Comparison of ENCODE assay signal across 22 mouse cellular contexts in genomic region chr15:96688784-96689318, GRCm38 (mm10). TPM values are rescaled to one million over a fixed set of nuclear protein-coding genes. Genes with fewer than 3 reads are reported as not detected.
DNase-seq lines count a peak whose midpoint lies in the region; ATAC-seq and TF ChIP-seq lines count a peak whose summit lies in the region.
"Had no signal": no experiment of that assay in that cellular context is flagged by ENCODE, and none has a peak within 500 bp of the region (broad histone marks: within the 10 kb centered on the region; RNA-seq: fewer than 3 reads in every experiment).

No protein-coding gene starts in this region.

- TF ChIP-seq RAD21 in MEL (IDR thresholded peaks at IDR 0.05; ENCODE audit: low read depth, low read length): no peak

- H3K4me1 ChIP-seq in heart, embryonic 10.5 days: peaks cover 15% of the 10 kb centered on the region
- H3K4me1 ChIP-seq in liver, adult 2 months (ENCODE audit: control insufficient read depth, insufficient read depth, low read length): no peaks in the 10 kb centered on the region
- H3K4me1 ChIP-seq in liver, embryonic 12.5 days: peaks cover 11% of the 10 kb centered on the region
- peaks cover 7 to 30% of the 10 kb centered on the region in 2 experiments for H3K4me1 ChIP-seq in MEL (ENCODE audit: control insufficient read depth in 1 of 2, insufficient read depth in 2 of 2, low read length in 2 of 2)
- H3K4me1 ChIP-seq: forebrain, embryonic 13.5 days had no signal

- TF ChIP-seq EP300 in MEL (IDR thresholded peaks at IDR 0.05; ENCODE audit: low read depth in 1 of 2, low read length in 2 of 2): no peak

- H3K27me3 ChIP-seq in heart, embryonic 10.5 days (ENCODE audit: insufficient read depth, poor library complexity, severe bottlenecking): no peaks in the 10 kb centered on the region
- H3K27me3 ChIP-seq in liver, adult 2 months (ENCODE audit: control insufficient read depth, insufficient read depth, low read length): no peaks in the 10 kb centered on the region
- no peaks in the 10 kb centered on the region for H3K27me3 ChIP-seq in liver, embryonic 12.5 days (replicated peaks)
- H3K27me3 ChIP-seq in MEL (ENCODE audit: control insufficient read depth in 1 of 2, insufficient read depth in 2 of 2, low read length in 2 of 2) (no peaks in the 10 kb centered on the region), myocyte (ENCODE audit: control insufficient read depth, insufficient read depth, insufficient read length) (no peaks in the 10 kb centered on the region)
- H3K27me3 ChIP-seq: forebrain, embryonic 13.5 days; heart, embryonic 13.5 days; hindbrain, embryonic 12.5 days; hindbrain, embryonic 15.5 days had no signal

- no peak overlapping the region for H3K27ac ChIP-seq in heart, embryonic 10.5 days
- H3K27ac ChIP-seq in liver, adult 2 months (replicated peaks; ENCODE audit: insufficient read depth, low read depth, low read length): no peak overlapping the region
- no peak overlapping the region for H3K27ac ChIP-seq in liver, embryonic 12.5 days
- H3K27ac ChIP-seq in MEL (ENCODE audit: control insufficient read depth, low read depth, low read length): no peak overlapping the region
- H3K27ac ChIP-seq: forebrain, embryonic 10.5 days; forebrain, embryonic 13.5 days; gastrocnemius, adult 2 months; heart, embryonic 13.5 days; hindbrain, embryonic 12.5 days; hindbrain, embryonic 15.5 days had no signal

- no peak for TF ChIP-seq POLR2A in liver, adult 2 months (IDR thresholded peaks at IDR 0.05; ENCODE audit: extremely low read depth, insufficient read depth, low read length)
- TF ChIP-seq POLR2A in MEL (IDR thresholded peaks at IDR 0.05; ENCODE audit: control insufficient read depth in 1 of 2, insufficient read depth in 1 of 2, low read depth in 1 of 2, low read length in 2 of 2, poor library complexity in 1 of 2) (no peak; a peak in 1 of 4 replicates), myocyte (IDR thresholded peaks at IDR 0.05; ENCODE audit: insufficient read length, low read depth) (peak; percentile 60)

- peaks cover 68% of the 10 kb centered on the region for H3K36me3 ChIP-seq in heart, embryonic 10.5 days
- peaks cover 57% of the 10 kb centered on the region for H3K36me3 ChIP-seq in liver, adult 2 months (ENCODE audit: control insufficient read depth, insufficient read depth, low read length)
- H3K36me3 ChIP-seq in liver, embryonic 12.5 days: peaks cover 67% of the 10 kb centered on the region
- H3K36me3 ChIP-seq in MEL (ENCODE audit: control insufficient read depth in 1 of 2, insufficient read depth in 2 of 2, low read length in 2 of 2) (peaks cover 59 to 63% of the 10 kb centered on the region in 2 experiments), myocyte (ENCODE audit: control insufficient read depth, insufficient read depth) (peaks cover 67% of the 10 kb centered on the region)

- no peak overlapping the region for H3K9ac ChIP-seq in liver, adult 2 months (ENCODE audit: low read depth, low read length)
- no peak overlapping the region for H3K9ac ChIP-seq in liver, embryonic 12.5 days
- H3K9ac ChIP-seq in MEL (ENCODE audit: control insufficient read depth, low read depth, low read length, poor library complexity, severe bottlenecking): no peak overlapping the region
- H3K9ac ChIP-seq: forebrain, embryonic 13.5 days; heart, embryonic 13.5 days; hindbrain, embryonic 12.5 days; hindbrain, embryonic 15.5 days had no signal

- peak; percentile 71 for DNase-seq in heart, adult 11 months
- no peak for DNase-seq in heart, embryonic 10.5 days (ENCODE audit: low spot score)
- DNase-seq in liver, adult 2 months (ENCODE audit: extremely low read depth, low read depth, low spot score): peak; percentile 30
- peak; percentile 41 for DNase-seq in MEL (ENCODE audit: low read depth, low spot score)
- DNase-seq in adrenal gland, adult 2 months: no peak
- DNase-seq: adrenal gland, adult 8-10 months; adrenal gland, postnatal 25 days; cerebellum, adult 9-10 months; gastrocnemius, adult 2 months; gastrocnemius, postnatal 14 days; heart, adult 18-20 months; heart, postnatal 14 days; kidney, adult 2 months had no signal

- 93% methylated on average over 12 of the region's 12 CpGs for WGBS in heart, embryonic 10.5 days
- WGBS in liver, adult 2 months: 60% methylated on average over 12 of the region's 12 CpGs
- WGBS in liver, embryonic 12.5 days (ENCODE audit: insufficient replicate concordance): 88% methylated on average over 12 of the region's 12 CpGs

- no peak overlapping the region for H3K4me3 ChIP-seq in heart, embryonic 10.5 days
- no peak overlapping the region for H3K4me3 ChIP-seq in liver, adult 2 months (ENCODE audit: insufficient read depth, low read depth, low read length)
- no peak overlapping the region for H3K4me3 ChIP-seq in liver, embryonic 12.5 days
- no peak overlapping the region for H3K4me3 ChIP-seq in MEL (ENCODE audit: control insufficient read depth in 1 of 2, insufficient read depth in 1 of 2, low read depth in 2 of 2, low read length in 2 of 2)
- no peak overlapping the region for H3K4me3 ChIP-seq in myocyte
- H3K4me3 ChIP-seq: forebrain, embryonic 10.5 days; forebrain, embryonic 13.5 days; gastrocnemius, adult 2 months; heart, embryonic 13.5 days; hindbrain, embryonic 12.5 days; hindbrain, embryonic 15.5 days had no signal

- no peaks in the 10 kb centered on the region for H3K79me2 ChIP-seq in liver, adult 2 months (ENCODE audit: control insufficient read depth, insufficient read depth, low read length)
- H3K79me2 ChIP-seq in MEL (ENCODE audit: control insufficient read depth, insufficient read depth, low read length, poor library complexity) (peaks cover 18% of the 10 kb centered on the region), myocyte (ENCODE audit: control insufficient read depth, insufficient read depth) (peaks cover 25% of the 10 kb centered on the region)

- no peak overlapping the region for H3K4me2 ChIP-seq in liver, embryonic 12.5 days
- H3K4me2 ChIP-seq in myocyte (ENCODE audit: low read depth): no peak overlapping the region
- H3K4me2 ChIP-seq: forebrain, embryonic 13.5 days; heart, embryonic 13.5 days; hindbrain, embryonic 12.5 days; hindbrain, embryonic 15.5 days had no signal

- no peaks in the 10 kb centered on the region for H3K9me3 ChIP-seq in heart, embryonic 10.5 days
- no peaks in the 10 kb centered on the region for H3K9me3 ChIP-seq in liver, embryonic 12.5 days (replicated peaks)
- H3K9me3 ChIP-seq in MEL (replicated peaks; ENCODE audit: insufficient read depth, low read length): no peaks in the 10 kb centered on the region
- H3K9me3 ChIP-seq: forebrain, embryonic 10.5 days; forebrain, embryonic 13.5 days; heart, embryonic 13.5 days; hindbrain, embryonic 12.5 days; hindbrain, embryonic 15.5 days had no signal

- no peak overlapping the region for H3ac ChIP-seq in myocyte (ENCODE audit: control insufficient read depth, insufficient read length)

- no peak for ATAC-seq in liver, embryonic 12.5 days
- ATAC-seq: forebrain, embryonic 13.5 days; forebrain, embryonic 16.5 days; intestine, postnatal 0 days had no signal

- no peak for TF ChIP-seq CTCF in liver, adult 2 months (IDR thresholded peaks at IDR 0.05; ENCODE audit: low read depth, low read length)
- TF ChIP-seq CTCF in MEL (IDR thresholded peaks at IDR 0.05 in 2 of 3, conservative IDR thresholded peaks at IDR 0.05 in 1 of 3; ENCODE audit: control insufficient read depth in 1 of 3, insufficient read depth in 1 of 3, low read depth in 2 of 3, low read length in 3 of 3, poor library complexity in 1 of 3, severe bottlenecking in 1 of 3): no peak

TF ChIP-seq in MEL, 35 proteins besides CTCF, POLR2A, EP300 and RAD21 (continues in another document):
- no peak for TF ChIP-seq POLR2AphosphoS5 (IDR thresholded peaks at IDR 0.05; ENCODE audit: borderline replicate concordance, low read depth, low read length)
- TF ChIP-seq USF1 (IDR thresholded peaks at IDR 0.05; ENCODE audit: low read depth, low read length): no peak
- no peak for TF ChIP-seq TBP (IDR thresholded peaks at IDR 0.05; ENCODE audit: low read depth, low read length)
- TF ChIP-seq ZNF384 (IDR thresholded peaks at IDR 0.05; ENCODE audit: low read depth, low read length): no peak
- TF ChIP-seq NRF1 (IDR thresholded peaks at IDR 0.05; ENCODE audit: insufficient read depth, low read depth, low read length, poor library complexity, severe bottlenecking): no peak
- TF ChIP-seq ZMIZ1 (IDR thresholded peaks at IDR 0.05; ENCODE audit: low read depth, low read length): peak; percentile 8; the same call in 1 of the 2 replicates

TF ChIP-seq in myocyte, 11 proteins besides CTCF, POLR2A, EP300 and RAD21:
- TF ChIP-seq REST (IDR thresholded peaks at IDR 0.05; ENCODE audit: insufficient read depth, insufficient read length) (no peak), POLR2AphosphoS2 (IDR thresholded peaks at IDR 0.05; ENCODE audit: insufficient read length, low read depth) (peak; percentile 90)

RNA-seq across cellular contexts. Expression of gene Slc38a2, which starts 10.7 kb away (rescaled TPM):
- 113 and 119 TPM in 2 replicates for polyA plus RNA-seq in heart, embryonic 10.5 days (2016; fragmentation: Nextera tagmentation; extraction: Ambion mirVana)
- total RNA-seq in liver, adult 2 months (2014; rRNA removed): 73.9 and 85.1 TPM in 2 replicates
- 22.1 and 22.5 TPM in 2 replicates for polyA plus RNA-seq in liver, adult 2 months (2012; rRNA removed)
- polyA plus RNA-seq in liver, embryonic 12.5 days (2016; fragmentation: Nextera tagmentation; extraction: Ambion mirVana): 57.6 and 62.7 TPM in 2 replicates
- 80.6 and 150 TPM in 2 replicates for total RNA-seq in MEL (2012; rRNA removed)
- polyA plus RNA-seq in MEL (2012; ENCODE audit: insufficient read depth in 1 of 2, insufficient read length in 2 of 2, low read depth in 1 of 2, low replicate concordance in 2 of 2, missing spikeins in 1 of 2) (100 to 1,000 TPM; 177 to 590 TPM), myocyte (2012; fragmentation: generic; extraction: Trizol) (95.0 TPM)
- total RNA-seq in adrenal gland, adult 2 months (2021): 100 to 1,000 TPM; 113 to 208 TPM
- polyA plus RNA-seq in adrenal gland, adult 2 months (2012; rRNA removed): 20.4 and 30.4 TPM in 2 replicates

RNA-seq across cellular contexts. Expression of gene Slc38a1, which starts 46.1 kb away (rescaled TPM):
- polyA plus RNA-seq in heart, embryonic 10.5 days (2016; fragmentation: Nextera tagmentation; extraction: Ambion mirVana): 90.5 and 96.2 TPM in 2 replicates
- 0.74 and 0.87 TPM in 2 replicates for total RNA-seq in liver, adult 2 months (2014; rRNA removed)
- 0.31 and 2.0 TPM in 2 replicates for polyA plus RNA-seq in liver, adult 2 months (2012; rRNA removed)
- polyA plus RNA-seq in liver, embryonic 12.5 days (2016; fragmentation: Nextera tagmentation; extraction: Ambion mirVana): 41.1 and 43.1 TPM in 2 replicates
- total RNA-seq in MEL (2012; rRNA removed): not detected in 2 replicates
- polyA plus RNA-seq in MEL (2012; ENCODE audit: insufficient read depth in 1 of 2, insufficient read length in 2 of 2, low read depth in 1 of 2, low replicate concordance in 2 of 2, missing spikeins in 1 of 2): under 1 TPM in 1 of 2 experiments, not detected in 1; 0.03 TPM
- 28.5 TPM for polyA plus RNA-seq in myocyte (2012; fragmentation: generic; extraction: Trizol)
- total RNA-seq in adrenal gland, adult 2 months (2021): 10 to 100 TPM; 25.3 to 29.1 TPM
- 4.4 and 6.5 TPM in 2 replicates for polyA plus RNA-seq in adrenal gland, adult 2 months (2012; rRNA removed)

Comparison
In these comparisons a context has a peak if more than half of its experiments do, and no peak if none do; other contexts are left out.
1. DNase-seq: peak in heart, adult 11 months (single experiment), liver, adult 2 months (single experiment) and MEL (single experiment); none in heart, embryonic 10.5 days (single experiment) and adrenal gland, adult 2 months (single experiment).